Mouse (Mus musculus) G1E (cell line): ENCODE measurements around the gene AI987944. TPM values are rescaled to one million over a fixed set of nuclear protein-coding genes. Genes with fewer than 3 reads are reported as not detected.

Source experiments
- ATAC-seq: 2 replicates; pipeline ENCODE4 v1.8.0; 2016; ENCODE audit warnings: mild to moderate bottlenecking; ENCODE audit not compliant: insufficient number of reproducible peaks, poor library complexity, low FRiP score, severe bottlenecking; ENCODE audit errors: extremely low read depth
- DNase-seq: peaks from one replicate; pipeline ENCODE4 v3.0.0; 2012; ENCODE audit warnings: low spot score
- H3K27me3 ChIP-seq: 2 replicates; pipeline ENCODE4 v1.6.1; 2012; ENCODE audit warnings: mild to moderate bottlenecking, low read length, inconsistent platforms; ENCODE audit not compliant: insufficient read depth
- H3K36me3 ChIP-seq: replicated peaks from 2 replicates; pipeline ENCODE3; 2012; ENCODE audit warnings: mild to moderate bottlenecking, inconsistent platforms
- H3K4me1 ChIP-seq: 2 replicates; pipeline ENCODE4 v1.6.1; 2012; ENCODE audit warnings: low read depth, low read length, inconsistent platforms, mixed read lengths; ENCODE audit not compliant: insufficient read depth
- H3K4me3 ChIP-seq: 2 replicates; pipeline ENCODE4 v1.5.1; 2012; ENCODE audit warnings: low read depth, mild to moderate bottlenecking, inconsistent platforms, low read length, moderate library complexity, mixed read lengths
- H3K9me3 ChIP-seq: replicated peaks from 2 replicates; pipeline ENCODE4 v1.6.1; 2012; ENCODE audit warnings: inconsistent platforms
- CTCF ChIP-seq: IDR thresholded peaks from 2 replicates; pipeline ENCODE4 v1.5.1; 2012; ENCODE audit warnings: low read depth, low read length, inconsistent platforms, mixed read lengths
- GATA1 ChIP-seq: IDR thresholded peaks from 2 replicates; pipeline ENCODE4 v1.6.1; 2012; ENCODE audit warnings: borderline replicate concordance, low read length, inconsistent platforms, mixed read lengths
- GATA2 ChIP-seq: IDR thresholded peaks from 2 replicates; pipeline ENCODE4 v1.6.1; 2012; ENCODE audit warnings: low read depth, low read length, inconsistent platforms, borderline replicate concordance
- POLR2AphosphoS5 ChIP-seq: IDR thresholded peaks from 2 replicates; pipeline ENCODE4 v1.6.1; 2012; ENCODE audit warnings: low read depth, low read length, inconsistent platforms; ENCODE audit not compliant: insufficient replicate concordance
- TAL1 ChIP-seq: conservative IDR thresholded peaks from 2 replicates; pipeline ENCODE4 v1.6.1; 2012; ENCODE audit warnings: low read depth, low read length, inconsistent platforms, mixed read lengths
- polyA plus RNA-seq: library from polyadenylated mRNA; stranded (reverse); fragments of >175 nt; gene quantifications from 2 replicates; pipeline ENCODE4 v1.2.3, GENCODE M21; 2012
- total RNA-seq, 2 experiments: library from RNA; stranded (forward) in 1 of 2; stranded (reverse) in 1 of 2; fragments of 200-1000 nt in 1 of 2; fragments of >200 nt in 1 of 2; fragmentation: Nextera tagmentation in 1 of 2; gene quantifications; 2 replicates each; pipeline ENCODE4 v1.2.3; 2014 to 2017

Gene AI987944
- 35.1 and 35.4 TPM in 2 replicates for total RNA-seq (2014; fragmentation: Nextera tagmentation)
- 41.4 and 46.4 TPM in 2 replicates for total RNA-seq (2017)
- polyA plus RNA-seq: 0.67 and 0.90 TPM in 2 replicates

DNA sequence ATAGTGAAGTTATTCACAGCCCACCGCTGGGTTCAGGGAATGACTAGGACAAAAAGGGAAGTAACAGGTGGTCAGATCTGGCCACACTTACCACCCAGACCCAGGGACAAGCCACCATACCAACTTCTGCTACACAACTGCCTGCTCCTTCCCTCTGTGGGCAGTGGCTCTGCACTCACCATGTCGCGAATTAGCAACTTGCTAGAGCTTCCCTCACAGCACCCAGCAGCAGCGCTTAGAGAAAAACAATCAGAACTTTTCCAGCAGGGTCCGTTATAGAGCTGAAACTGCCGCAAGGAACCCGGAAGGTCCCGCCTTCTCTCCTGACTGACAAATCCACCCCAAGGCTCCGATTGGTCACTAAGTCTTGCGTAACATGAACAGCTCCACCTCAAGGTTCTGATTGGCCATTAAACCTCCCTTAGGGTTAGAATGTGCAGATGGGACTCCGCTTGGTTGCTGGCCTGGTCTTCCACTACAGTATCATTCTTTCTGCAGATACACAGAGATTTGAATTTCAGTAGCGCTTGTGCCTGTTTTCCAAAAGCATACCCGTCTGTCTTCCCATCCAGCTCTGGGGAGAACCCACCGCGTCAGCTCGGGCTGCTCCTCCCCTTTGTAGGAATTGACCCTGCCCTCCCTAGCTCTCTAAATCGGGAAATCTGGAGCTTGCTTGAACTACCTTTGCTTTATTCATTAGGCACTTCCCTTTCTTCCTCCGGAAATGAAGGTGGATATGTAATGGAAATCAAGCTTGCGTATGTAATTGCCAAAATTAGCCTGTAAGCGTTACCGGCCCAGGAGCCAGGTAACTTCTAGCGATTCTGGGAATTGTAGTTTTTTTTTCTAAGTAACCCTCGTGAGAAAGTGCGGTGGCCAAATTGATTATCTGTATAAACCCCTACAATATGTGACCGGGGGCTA is at the start of gene AI987944:
Gene AI987944, minus strand, starts transcription at position 332 of the 924 bp plus-strand sequence.
- no peak for TF ChIP-seq POLR2AphosphoS5
- no peak for TF ChIP-seq CTCF
- Histone ChIP-seq H3K4me1 (0 out of 2 replicates have a peak, but pooled peaks cover 3% of the 10 kb centered on the region), H3K27me3 (no peaks in the 10 kb centered on the region), H3K4me3 (peak within 1 kb of the TSS; percentile 74), H3K9me3 (no peaks in the 10 kb centered on the region), H3K36me3 (peaks cover 9% of the 10 kb centered on the region)
- peak; percentile 95 for DNase-seq
- peak; percentile 97 for ATAC-seq

DNA sequence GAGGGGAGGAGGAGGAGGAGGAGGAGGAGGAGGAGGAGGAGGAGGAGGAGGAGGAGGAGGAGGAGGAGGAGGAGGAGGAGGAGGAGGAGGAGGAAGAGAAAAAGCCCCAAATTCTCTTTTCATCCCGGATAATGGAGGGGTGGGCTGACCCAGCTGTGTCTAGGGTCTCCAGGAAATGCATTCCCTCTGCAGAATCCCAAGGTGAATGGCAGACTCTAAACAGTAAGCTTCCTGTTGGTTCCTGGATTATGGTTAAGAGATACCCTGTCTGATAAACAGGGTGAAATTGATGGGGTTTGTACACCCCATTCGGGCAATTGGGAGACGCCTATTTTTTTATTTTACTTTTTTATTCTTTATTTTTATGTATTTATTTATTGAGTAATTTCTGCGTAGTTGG is 951 bp upstream of the AI987944 start:
- ATAC-seq: no peak
- Histone ChIP-seq H3K4me1 (0 out of 2 replicates have a peak, but pooled peaks cover 3% of the 10 kb centered on the region), H3K27me3 (no peaks in the 10 kb centered on the region), H3K4me3 (no peak overlapping the region; the same call in 1 of the 2 replicates), H3K9me3 (no peaks in the 10 kb centered on the region), H3K36me3 (peaks cover 6% of the 10 kb centered on the region)
- DNase-seq: no peak
- TF ChIP-seq POLR2AphosphoS5 (no peak), TAL1 (no peak), CTCF (no peak), GATA2 (no peak), GATA1 (no peak)

Other genes with a start within 250 kb of the AI987944 start
- gene Gm5592, start 239.5 kb downstream of the AI987944 start, total RNA-seq (2014; fragmentation: Nextera tagmentation): not detected in 2 replicates
- 0.16 and 0.23 TPM in 2 replicates for gene Gm5592, start 239.5 kb downstream of the AI987944 start, total RNA-seq (2017)
- gene Gm5592, start 239.5 kb downstream of the AI987944 start, polyA plus RNA-seq: not detected in 2 replicates
- gene Vmn2r57, start 55.3 kb upstream of the AI987944 start, total RNA-seq (2014; fragmentation: Nextera tagmentation): not detected in 2 replicates
- gene Vmn2r57, start 55.3 kb upstream of the AI987944 start, total RNA-seq (2017): under 0.01 and 0.05 TPM in 2 replicates
- not detected in 2 replicates for gene Vmn2r57, start 55.3 kb upstream of the AI987944 start, polyA plus RNA-seq
- gene Gm20449, start 106.0 kb upstream of the AI987944 start, total RNA-seq (2014; fragmentation: Nextera tagmentation): not detected in 2 replicates
- 0.05 and 0.06 TPM in 2 replicates for gene Gm20449, start 106.0 kb upstream of the AI987944 start, total RNA-seq (2017)
- gene Gm20449, start 106.0 kb upstream of the AI987944 start, polyA plus RNA-seq: not detected in 2 replicates
- gene AW146154, start 106.5 kb upstream of the AI987944 start, total RNA-seq (2014; fragmentation: Nextera tagmentation): 37.9 and 39.8 TPM in 2 replicates
- gene AW146154, start 106.5 kb upstream of the AI987944 start, total RNA-seq (2017): 25.7 and 27.4 TPM in 2 replicates
- gene AW146154, start 106.5 kb upstream of the AI987944 start, polyA plus RNA-seq: 0.22 and 0.33 TPM in 2 replicates
- 7.1 and 10.1 TPM in 2 replicates for gene Gm6871, start 180.3 kb upstream of the AI987944 start, total RNA-seq (2014; fragmentation: Nextera tagmentation)
- gene Gm6871, start 180.3 kb upstream of the AI987944 start, total RNA-seq (2017): 10.0 and 10.2 TPM in 2 replicates
- 0.34 TPM in 2 replicates for gene Gm6871, start 180.3 kb upstream of the AI987944 start, polyA plus RNA-seq
- 67.5 and 72.1 TPM in 2 replicates for gene 2610021A01Rik, start 205.9 kb upstream of the AI987944 start, total RNA-seq (2014; fragmentation: Nextera tagmentation)
- gene 2610021A01Rik, start 205.9 kb upstream of the AI987944 start, total RNA-seq (2017): 29.7 and 33.7 TPM in 2 replicates
- 0.99 and 1.5 TPM in 2 replicates for gene 2610021A01Rik, start 205.9 kb upstream of the AI987944 start, polyA plus RNA-seq
- 16.1 and 24.7 TPM in 2 replicates for gene Zfp788, start 239.8 kb upstream of the AI987944 start, total RNA-seq (2014; fragmentation: Nextera tagmentation)
- gene Zfp788, start 239.8 kb upstream of the AI987944 start, total RNA-seq (2017): 11.9 and 14.3 TPM in 2 replicates
- 0.12 and 0.24 TPM in 2 replicates for gene Zfp788, start 239.8 kb upstream of the AI987944 start, polyA plus RNA-seq